Mouse (Mus musculus) hindbrain, postnatal 0 days (tissue): ENCODE results near the gene Mus81. TPM values are rescaled to one million over a fixed set of nuclear protein-coding genes. Genes with fewer than 3 reads are reported as not detected.

Source experiments
- ATAC-seq: fragments of 200-750 bp; cut with Nextera tagmentation; 2 replicates; pipeline ENCODE4 v1.8.0; 2017; ENCODE audit warnings: mild to moderate bottlenecking, moderate TSS enrichment, moderate library complexity
- DNase-seq: peaks from one replicate; pipeline ENCODE4 v3.0.0-alpha.2; 2015; ENCODE audit warnings: low spot score
- H3K27ac ChIP-seq: fragments of 300-500 bp; sonication (generic); 2 replicates; pipeline ENCODE4 v1.5.1; 2014; ENCODE audit warnings: mild to moderate bottlenecking
- H3K27me3 ChIP-seq: fragments of 300-500 bp; sonication (generic); 2 replicates; pipeline ENCODE4 v1.6.1; 2014; ENCODE audit warnings: low read length, mixed read lengths; ENCODE audit not compliant: insufficient read depth
- H3K36me3 ChIP-seq: fragments of 300-500 bp; sonication (generic); 2 replicates; pipeline ENCODE4 v1.6.1; 2014; ENCODE audit warnings: low read length, mixed read lengths; ENCODE audit not compliant: insufficient read depth
- H3K4me1 ChIP-seq: fragments of 300-500 bp; sonication (generic); 2 replicates; pipeline ENCODE4 v1.6.1; 2014; ENCODE audit warnings: antibody characterized with exemption, low read length, mixed read lengths; ENCODE audit not compliant: insufficient read depth
- H3K4me2 ChIP-seq: fragments of 300-500 bp; sonication (generic); 2 replicates; pipeline ENCODE4 v1.6.1; 2014; ENCODE audit warnings: low read depth, mild to moderate bottlenecking, low read length, moderate library complexity, mixed read lengths
- H3K4me3 ChIP-seq: fragments of 300-500 bp; sonication (generic); 2 replicates; pipeline ENCODE4 v1.5.1; 2014; ENCODE audit warnings: low read length
- H3K9ac ChIP-seq: fragments of 300-500 bp; sonication (generic); replicated peaks from 2 replicates; pipeline ENCODE4 v1.6.1; 2014; ENCODE audit warnings: mild to moderate bottlenecking, low read length, moderate library complexity, mixed read lengths
- H3K9me3 ChIP-seq: fragments of 300-500 bp; sonication (generic); 2 replicates; pipeline ENCODE4 v1.6.1; 2016; ENCODE audit warnings: low read length, mixed read lengths
- CTCF ChIP-seq: IDR thresholded peaks from 2 replicates; pipeline ENCODE4 v1.5.1; 2016; ENCODE audit warnings: antibody characterized with exemption, control low read depth, low read depth
- WGBS: fragments of 180-500 bp; shearing (Covaris S2); extraction: QIAGEN DNeasy Blood & Tissue Kit; methylation state at CpG from one replicate; pipeline ENCODE4 v1.1.7; 2014; 5-methylcytosine and 5-hydroxymethylcytosine counted together
- polyA plus RNA-seq: library from polyadenylated mRNA; unstranded; fragments of >200 nt; fragmentation: Nextera tagmentation; extraction: Ambion mirVana; gene quantifications from 2 replicates; pipeline ENCODE4 v1.2.1, GENCODE M21; 2015
- total RNA-seq: library from RNA; depleted of rRNA; stranded (reverse); fragments of >200 nt; gene quantifications from 2 replicates; pipeline ENCODE4 v1.2.3, GENCODE M21; 2014

Mus81 gene
- total and polyA plus RNA-seq, 2 experiments from 2014 or later: 27.4 to 58.8 TPM

- ATAC-seq: no peak
- Histone ChIP-seq H3K9me3 (no peaks in the 10 kb centered on the region), H3K36me3 (no peaks in the 10 kb centered on the region), H3K4me1 (peaks cover 19% of the 10 kb centered on the region), H3K4me2 (peak overlapping the region; percentile 96), H3K4me3 (peak overlapping the region; percentile 66), H3K9ac (peak overlapping the region; percentile 82; the same call in 1 of the 2 replicates), H3K27me3 (no peaks in the 10 kb centered on the region), H3K27ac (peak overlapping the region; percentile 99; the same call in 1 of the 2 replicates)
- WGBS: 52% methylated on average over 8 of the region's 8 CpGs
- no peak for TF ChIP-seq CTCF
- DNase-seq: no peak
Measured at GRCm38 (mm10) chr19:5455568-5455967, 32.6 kb downstream of the Mus81 start.

DNA sequence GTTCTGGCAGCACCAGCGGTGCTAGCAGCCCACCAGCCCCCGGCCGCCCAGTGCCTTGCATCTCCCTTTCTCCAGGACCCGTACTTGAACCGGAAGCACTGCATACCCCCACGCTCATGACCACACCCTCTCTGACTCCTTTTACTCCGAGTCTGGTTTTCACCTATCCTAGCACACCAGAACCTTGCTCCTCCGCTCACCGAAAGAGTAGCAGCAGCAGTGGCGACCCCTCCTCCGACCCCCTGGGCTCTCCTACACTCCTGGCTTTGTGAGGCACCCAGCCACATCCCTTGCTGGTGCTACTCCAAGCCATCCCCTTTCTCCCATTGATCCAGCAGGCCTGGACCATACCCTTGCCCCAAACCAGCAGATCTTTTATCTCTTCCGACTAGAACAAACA is 33.2 kb downstream of the Mus81 start:
- WGBS: 73% methylated on average over 12 of the region's 12 CpGs
- no peak overlapping the region for H3K9ac ChIP-seq
- H3K4me3 ChIP-seq: no peak overlapping the region
- H3K9me3 ChIP-seq: no peaks in the 10 kb centered on the region
- ATAC-seq: no peak
- H3K27me3 ChIP-seq: 0 out of 2 replicates have a peak, but pooled peaks cover 2% of the 10 kb centered on the region
- peak overlapping the region; percentile 96 for H3K4me2 ChIP-seq
- no peak for TF ChIP-seq CTCF
- H3K4me1 ChIP-seq: peaks cover 19% of the 10 kb centered on the region
- H3K27ac ChIP-seq: no peak overlapping the region
- no peaks in the 10 kb centered on the region for H3K36me3 ChIP-seq
- DNase-seq: no peak

- no peak for DNase-seq
- Histone ChIP-seq H3K9ac (no peak overlapping the region), H3K4me1 (peaks cover 18% of the 10 kb centered on the region), H3K27ac (no peak overlapping the region), H3K4me2 (no peak overlapping the region), H3K9me3 (no peaks in the 10 kb centered on the region), H3K27me3 (peaks cover 25% of the 10 kb centered on the region), H3K36me3 (no peaks in the 10 kb centered on the region), H3K4me3 (no peak overlapping the region)
- WGBS: 82% methylated on average over 6 of the region's 6 CpGs
- ATAC-seq: no peak
- 0 out of 2 replicates have a peak, but pooled peaks have one; percentile 1 for TF ChIP-seq CTCF
Measured at GRCm38 (mm10) chr19:5451766-5452165, 36.4 kb downstream of the Mus81 start.

DNA sequence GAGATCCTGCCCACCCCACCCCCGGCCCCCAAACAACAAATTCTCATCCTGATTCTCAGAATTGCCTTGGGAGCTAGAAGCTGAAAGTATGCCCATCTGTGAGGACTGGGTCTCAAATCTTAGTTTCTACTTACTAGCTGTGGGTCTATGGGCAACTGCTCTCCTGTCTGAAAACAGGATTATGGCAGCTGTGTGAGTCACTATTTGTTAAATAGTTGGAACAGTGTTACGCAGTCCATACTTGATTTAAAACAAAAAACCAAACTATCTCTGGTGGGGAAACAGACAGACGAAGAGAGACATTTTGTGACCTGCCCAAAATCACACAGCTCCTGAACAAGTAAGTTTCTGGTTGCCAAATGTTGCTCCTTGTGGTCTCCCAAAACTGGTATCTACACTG is 38.5 kb downstream of the Mus81 start:
- TF ChIP-seq CTCF: no peak
- H3K9me3 ChIP-seq: no peaks in the 10 kb centered on the region
- H3K4me1 ChIP-seq: peaks cover 4% of the 10 kb centered on the region
- H3K27me3 ChIP-seq: peaks cover 29% of the 10 kb centered on the region
- no peak for DNase-seq
- 88% methylated on average over 3 of the region's 3 CpGs for WGBS
- no peak overlapping the region for H3K9ac ChIP-seq
- H3K4me2 ChIP-seq: no peak overlapping the region
- no peaks in the 10 kb centered on the region for H3K36me3 ChIP-seq
- no peak overlapping the region for H3K27ac ChIP-seq
- ATAC-seq: no peak
- H3K4me3 ChIP-seq: no peak overlapping the region

DNA sequence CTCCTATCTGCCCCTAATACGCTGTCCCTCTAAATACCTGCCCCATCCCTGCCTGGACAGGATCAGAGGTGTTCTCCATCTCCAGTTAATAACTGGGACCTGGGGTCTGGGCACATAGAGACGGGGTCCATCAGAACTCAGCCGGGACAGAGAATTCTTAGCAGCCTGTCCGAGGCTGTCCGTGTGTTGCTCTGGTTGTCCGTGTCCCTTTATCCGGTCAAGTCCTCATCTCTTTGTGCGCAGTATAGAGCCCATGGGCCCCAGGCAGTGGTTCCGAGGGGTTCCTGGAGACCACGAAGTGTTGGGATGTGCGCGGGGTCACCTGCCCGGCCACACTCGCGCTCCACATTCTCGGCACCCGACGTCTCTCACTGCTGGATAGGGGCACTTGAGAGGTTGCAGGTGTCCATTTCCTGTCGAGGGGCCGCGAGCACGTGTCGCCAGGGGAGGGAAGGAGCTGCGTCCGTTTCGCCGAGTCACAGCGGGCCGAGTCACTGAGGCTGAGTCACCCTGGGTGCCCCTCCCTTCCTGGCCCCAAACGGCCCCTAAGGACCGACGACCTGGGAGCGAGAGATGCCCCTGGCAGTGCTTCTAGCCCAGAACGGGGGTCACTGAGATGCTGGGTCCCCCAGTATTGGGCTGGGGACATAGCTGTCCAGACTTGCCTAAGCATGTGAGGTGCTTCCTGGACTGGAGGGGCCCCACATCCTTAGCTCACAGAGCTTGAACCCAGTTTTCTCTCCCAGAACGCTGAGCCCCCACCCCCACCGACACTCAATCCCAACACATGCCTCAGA is 39.6 kb downstream of the Mus81 start:
- Histone ChIP-seq H3K4me3 (peak overlapping the region; percentile 57), H3K27me3 (peaks cover 29% of the 10 kb centered on the region), H3K9ac (peak overlapping the region; percentile 35; the same call in 1 of the 2 replicates), H3K4me2 (peak overlapping the region; percentile 97), H3K4me1 (peaks cover 4% of the 10 kb centered on the region), H3K27ac (no peak overlapping the region), H3K9me3 (no peaks in the 10 kb centered on the region), H3K36me3 (no peaks in the 10 kb centered on the region)
- 10% methylated on average over 34 of the region's 36 CpGs for WGBS
- TF ChIP-seq CTCF: no peak
- ATAC-seq: peak; percentile 24; the same call in 1 of the 2 replicates
- DNase-seq: no peak

DNA sequence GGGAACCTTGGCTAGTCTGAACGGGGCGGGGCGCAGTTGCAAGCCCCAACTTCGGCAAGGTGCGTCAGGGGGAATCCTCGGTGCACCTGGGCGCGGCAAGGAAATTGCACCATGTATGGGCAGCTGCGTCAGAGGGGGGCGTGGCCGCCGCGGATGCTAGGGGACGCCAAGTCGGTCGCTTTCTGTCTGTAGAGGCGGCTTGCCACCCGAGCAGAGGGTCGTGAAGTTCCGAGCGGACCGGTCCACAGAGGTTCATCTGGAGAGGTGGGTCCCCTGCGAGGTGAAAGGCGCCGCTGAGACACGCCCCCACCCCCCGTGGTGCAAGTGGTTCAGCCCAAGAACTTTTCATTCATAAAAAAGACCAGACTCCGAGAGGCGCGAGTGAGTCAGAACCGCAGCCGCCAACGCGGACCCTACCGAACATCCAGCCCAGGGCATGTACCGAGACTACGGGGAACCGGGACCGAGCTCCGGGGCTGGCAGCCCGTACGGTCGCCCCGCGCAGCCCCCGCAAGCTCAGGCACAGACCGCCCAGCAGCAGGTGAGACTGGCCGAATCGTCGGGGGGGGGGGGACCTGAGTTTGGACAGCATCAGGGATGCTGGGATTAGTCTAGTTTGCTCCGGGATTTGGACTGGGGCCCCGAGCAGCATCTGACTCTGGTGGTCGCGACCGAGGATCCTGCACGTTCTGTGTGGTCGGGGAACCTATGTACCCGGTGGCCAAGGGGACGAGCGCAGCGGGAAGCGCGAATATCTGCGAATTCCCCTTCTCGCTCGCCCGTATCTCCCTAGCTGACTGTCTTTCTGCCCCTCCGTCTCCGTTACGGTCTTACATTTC is 40.5 kb downstream of the Mus81 start, which contains the start of gene Fosl1:
Gene Fosl1, plus strand, starts transcription at position 33 of the 839 bp plus-strand sequence.
- Histone ChIP-seq H3K9me3 (no peaks in the 10 kb centered on the region), H3K4me3 (peak within 1 kb of the TSS; percentile 57), H3K36me3 (no peaks in the 10 kb centered on the region), H3K27ac (no peak within 1 kb of the TSS), H3K4me1 (peaks cover 4% of the 10 kb centered on the region), H3K27me3 (peaks cover 29% of the 10 kb centered on the region), H3K9ac (peak within 1 kb of the TSS; percentile 35; the same call in 1 of the 2 replicates), H3K4me2 (peak within 1 kb of the TSS; percentile 97)
- ATAC-seq: peak; percentile 80
- DNase-seq: peak; percentile 65
- WGBS: 1% methylated on average over 70 of the region's 70 CpGs
- TF ChIP-seq CTCF: no peak
